In genomic region chr4:106789705-106790104, GRCm38 (mm10) we compare ENCODE assay signal across 1 mouse cellular context.
TF ChIP-seq lines count a peak whose summit lies in the region.

No protein-coding gene starts in this region.

TF ChIP-seq in CH12.LX, 34 proteins besides CTCF, POLR2A, EP300 and RAD21 (continued from another document):
- TF ChIP-seq PAX5 (IDR thresholded peaks at IDR 0.05; ENCODE audit: low read length) = no peak
- TF ChIP-seq TCF12 (IDR thresholded peaks at IDR 0.05; ENCODE audit: low read depth, low read length) = peak; percentile 59
- 0 out of 2 replicates have a peak, but pooled peaks have one; percentile 20 for TF ChIP-seq ZNF384 (IDR thresholded peaks at IDR 0.05; ENCODE audit: low read depth, low read length)
- TF ChIP-seq SIN3A (IDR thresholded peaks at IDR 0.05; ENCODE audit: low read length) = no peak; the same call in 1 of the 2 replicates
- no peak for TF ChIP-seq E2F4 (IDR thresholded peaks at IDR 0.05; ENCODE audit: insufficient replicate concordance, low read depth, low read length)
- TF ChIP-seq MAX (IDR thresholded peaks at IDR 0.05; ENCODE audit: low read length) = no peak
- no peak for TF ChIP-seq HCFC1 (IDR thresholded peaks at IDR 0.05; ENCODE audit: low read depth, low read length)
- TF ChIP-seq KAT2A (IDR thresholded peaks at IDR 0.05; ENCODE audit: insufficient replicate concordance, low read length) = no peak
- TF ChIP-seq UBTF (IDR thresholded peaks at IDR 0.05; ENCODE audit: low read depth, low read length) = 0 out of 2 replicates have a peak, but pooled peaks have one; percentile 32
- TF ChIP-seq MAFK (IDR thresholded peaks at IDR 0.05; ENCODE audit: insufficient replicate concordance, low read length) = peak; percentile 45; the same call in 1 of the 2 replicates
- peak; percentile 78; the same call in 1 of the 2 replicates for TF ChIP-seq MAZ (IDR thresholded peaks at IDR 0.05; ENCODE audit: low read depth, low read length)
- no peak for TF ChIP-seq JUND (conservative IDR thresholded peaks at IDR 0.05; ENCODE audit: low read depth, low read length)
- TF ChIP-seq IRF4 (IDR thresholded peaks at IDR 0.05; ENCODE audit: low read depth, low read length) = peak; percentile 58; the same call in 1 of the 2 replicates
- TF ChIP-seq GABPA (IDR thresholded peaks at IDR 0.05; ENCODE audit: insufficient replicate concordance, low read depth, low read length) = no peak
- TF ChIP-seq MEF2A (IDR thresholded peaks at IDR 0.05; ENCODE audit: borderline replicate concordance, low read depth, low read length) = peak; percentile 29; the same call in 1 of the 2 replicates
- 0 out of 2 replicates have a peak, but pooled peaks have one; percentile 60 for TF ChIP-seq CHD1 (IDR thresholded peaks at IDR 0.05; ENCODE audit: low read depth, low read length)
- TF ChIP-seq MYC (IDR thresholded peaks at IDR 0.05; ENCODE audit: low read depth, low read length) = no peak
- 0 out of 2 replicates have a peak, but pooled peaks have one; percentile 2 for TF ChIP-seq BHLHE40 (IDR thresholded peaks at IDR 0.05; ENCODE audit: low read depth, low read length)
- TF ChIP-seq NRF1 (IDR thresholded peaks at IDR 0.05; ENCODE audit: low read depth, low read length) = no peak
